Mouse (Mus musculus) neural tube, embryonic 11.5 days (tissue): ENCODE results near the gene Zfhx3. TPM values are rescaled to one million over a fixed set of nuclear protein-coding genes. Genes with fewer than 3 reads are reported as not detected.
A peak's percentile ranks its signal among the peaks of the same experiment; 100 is the strongest.

Experiments
- ATAC-seq: fragments of 200-750 bp; cut with Nextera tagmentation; 2 replicates; pipeline ENCODE4 v1.8.0; 2017; ENCODE audit warnings: moderate number of reproducible peaks, mild to moderate bottlenecking, moderate TSS enrichment, moderate library complexity; ENCODE audit not compliant: insufficient read depth, low FRiP score, low TSS enrichment
- DNase-seq: peaks from one replicate; pipeline ENCODE4 v3.0.0-alpha.2; 2015; ENCODE audit warnings: low spot score
- H3K27ac ChIP-seq: fragments of 300-500 bp; sonication (generic); 2 replicates; pipeline ENCODE4 v1.5.1; 2014; ENCODE audit warnings: low read depth, mild to moderate bottlenecking, low read length
- H3K27me3 ChIP-seq: fragments of 300-500 bp; sonication (generic); 2 replicates; pipeline ENCODE4 v1.6.1; 2014; ENCODE audit warnings: mild to moderate bottlenecking, low read length, mixed read lengths; ENCODE audit not compliant: control insufficient read depth, insufficient read depth
- H3K36me3 ChIP-seq: fragments of 300-500 bp; sonication (generic); 2 replicates; pipeline ENCODE4 v1.6.1; 2014; ENCODE audit warnings: mild to moderate bottlenecking, low read length, moderate library complexity, mixed read lengths; ENCODE audit not compliant: control insufficient read depth, insufficient read depth
- H3K4me1 ChIP-seq: fragments of 300-500 bp; sonication (generic); 2 replicates; pipeline ENCODE4 v1.6.1; 2014; ENCODE audit warnings: low read length, mixed read lengths; ENCODE audit not compliant: control insufficient read depth, insufficient read depth
- H3K4me2 ChIP-seq: fragments of 300-500 bp; sonication (generic); 2 replicates; pipeline ENCODE4 v1.6.1; 2014; ENCODE audit warnings: low read depth, mild to moderate bottlenecking, moderate library complexity
- H3K4me3 ChIP-seq: fragments of 300-500 bp; sonication (generic); 2 replicates; pipeline ENCODE4 v1.5.1; 2014; ENCODE audit warnings: low read depth, low read length
- H3K9ac ChIP-seq: fragments of 300-500 bp; sonication (generic); 2 replicates; pipeline ENCODE4 v1.6.1; 2014; ENCODE audit warnings: mild to moderate bottlenecking, low read length
- H3K9me3 ChIP-seq: fragments of 300-500 bp; sonication (generic); 2 replicates; pipeline ENCODE4 v1.6.1; 2016; ENCODE audit warnings: low read length; ENCODE audit not compliant: control insufficient read depth
- WGBS: fragments of 180-500 bp; shearing (Covaris S2); extraction: QIAGEN DNeasy Blood & Tissue Kit; methylation state at CpG from one replicate; pipeline ENCODE4 v1.1.7; 2014; 5-methylcytosine and 5-hydroxymethylcytosine counted together
- polyA plus RNA-seq: library from polyadenylated mRNA; unstranded; fragments of >200 nt; fragmentation: Nextera tagmentation; extraction: Ambion mirVana; gene quantifications from 2 replicates; pipeline ENCODE4 v1.2.1, GENCODE M21; 2014

Gene Zfhx3
- polyA plus RNA-seq, 1 experiment from 2014 or later, result 36.2 TPM

GRCm38 (mm10) chr8:108837788-108838187 is 895.3 kb downstream of the Zfhx3 start:
- Histone ChIP-seq H3K4me3 (no peak overlapping the region), H3K4me1 (peaks cover 11% of the 10 kb centered on the region; the same call in 1 of the 2 replicates), H3K9ac (no peak overlapping the region), H3K27ac (no peak overlapping the region), H3K27me3 (no peaks in the 10 kb centered on the region), H3K4me2 (no peak overlapping the region), H3K9me3 (no peaks in the 10 kb centered on the region), H3K36me3 (no peaks in the 10 kb centered on the region)
- ATAC-seq, result no peak
- 28% methylated on average over 10 of the region's 10 CpGs for WGBS
- DNase-seq, result no peak

DNA sequence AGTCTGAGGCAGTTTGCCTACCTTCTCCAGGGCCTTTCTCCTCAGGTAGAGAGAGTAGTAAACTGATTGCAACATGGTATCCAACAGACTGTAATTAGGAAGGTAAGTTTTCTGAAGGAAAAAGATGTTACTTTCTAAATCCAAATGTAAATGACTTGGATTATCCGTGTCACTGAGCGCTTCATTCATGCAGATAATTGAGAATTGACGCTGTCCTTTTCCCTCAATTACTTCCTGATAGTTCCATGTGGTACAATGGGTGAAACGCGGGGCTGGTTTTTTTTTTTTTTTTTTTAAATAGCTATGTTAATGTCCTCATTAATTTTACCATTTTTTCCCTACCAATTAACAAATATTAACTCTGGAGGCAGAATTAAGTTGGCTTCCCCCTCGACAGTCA is 896.3 kb downstream of the Zfhx3 start:
- H3K4me3 ChIP-seq, result no peak overlapping the region
- no peak overlapping the region for H3K27ac ChIP-seq
- H3K9me3 ChIP-seq, result no peaks in the 10 kb centered on the region
- DNase-seq (no peak), ATAC-seq (no peak)
- no peaks in the 10 kb centered on the region for H3K27me3 ChIP-seq
- peaks cover 11% of the 10 kb centered on the region; the same call in 1 of the 2 replicates for H3K4me1 ChIP-seq
- no peaks in the 10 kb centered on the region for H3K36me3 ChIP-seq
- WGBS, result 65% methylated on average over 6 of the region's 6 CpGs
- no peak overlapping the region for H3K9ac ChIP-seq
- no peak overlapping the region for H3K4me2 ChIP-seq

GRCm38 (mm10) chr8:108842307-108842706 is 899.9 kb downstream of the Zfhx3 start:
- no peaks in the 10 kb centered on the region for H3K9me3 ChIP-seq
- no peaks in the 10 kb centered on the region for H3K36me3 ChIP-seq
- 76% methylated on average over 4 of the region's 5 CpGs for WGBS
- H3K9ac ChIP-seq, result no peak overlapping the region
- H3K4me1 ChIP-seq, result peaks cover 8% of the 10 kb centered on the region; the same call in 1 of the 2 replicates
- ATAC-seq, result no peak
- no peaks in the 10 kb centered on the region for H3K27me3 ChIP-seq
- DNase-seq, result no peak
- H3K4me3 ChIP-seq, result no peak overlapping the region
- no peak overlapping the region for H3K4me2 ChIP-seq
- no peak overlapping the region for H3K27ac ChIP-seq

GRCm38 (mm10) chr8:108846174-108846573 is 903.7 kb downstream of the Zfhx3 start:
- WGBS, result 52% methylated on average over 6 of the region's 6 CpGs
- Histone ChIP-seq H3K9me3 (no peaks in the 10 kb centered on the region), H3K27ac (no peak overlapping the region), H3K27me3 (no peaks in the 10 kb centered on the region), H3K4me2 (no peak overlapping the region), H3K4me3 (no peak overlapping the region), H3K36me3 (no peaks in the 10 kb centered on the region; the same call in 1 of the 2 replicates), H3K4me1 (no peaks in the 10 kb centered on the region), H3K9ac (no peak overlapping the region)
- ATAC-seq (0 out of 2 replicates have a peak, but pooled peaks have one; percentile 31), DNase-seq (peak; percentile 39)

- Histone ChIP-seq H3K9me3 (no peaks in the 10 kb centered on the region), H3K9ac (no peak overlapping the region), H3K4me2 (no peak overlapping the region), H3K27me3 (no peaks in the 10 kb centered on the region), H3K4me1 (no peaks in the 10 kb centered on the region), H3K36me3 (no peaks in the 10 kb centered on the region; the same call in 1 of the 2 replicates), H3K27ac (no peak overlapping the region), H3K4me3 (no peak overlapping the region)
- WGBS, result 64% methylated on average over 11 of the region's 11 CpGs
- ATAC-seq, result no peak
- no peak for DNase-seq
Measured at GRCm38 (mm10) chr8:108846827-108847226, 904.4 kb downstream of the Zfhx3 start.

- Histone ChIP-seq H3K4me2 (no peak overlapping the region), H3K9me3 (no peaks in the 10 kb centered on the region), H3K4me1 (no peaks in the 10 kb centered on the region), H3K27ac (no peak overlapping the region), H3K9ac (no peak overlapping the region), H3K27me3 (no peaks in the 10 kb centered on the region), H3K36me3 (no peaks in the 10 kb centered on the region; the same call in 1 of the 2 replicates), H3K4me3 (no peak overlapping the region)
- no peak for DNase-seq
- WGBS, result 70% methylated on average over 2 of the region's 2 CpGs
- ATAC-seq, result no peak
Measured at GRCm38 (mm10) chr8:108847356-108847755, 904.9 kb downstream of the Zfhx3 start.

- no peak for ATAC-seq
- Histone ChIP-seq H3K27me3 (no peaks in the 10 kb centered on the region), H3K9me3 (no peaks in the 10 kb centered on the region), H3K4me1 (no peaks in the 10 kb centered on the region), H3K9ac (no peak overlapping the region), H3K4me3 (no peak overlapping the region), H3K36me3 (no peaks in the 10 kb centered on the region; the same call in 1 of the 2 replicates), H3K4me2 (no peak overlapping the region), H3K27ac (no peak overlapping the region)
- no peak for DNase-seq
- 91% methylated on average over 3 of the region's 3 CpGs for WGBS
Measured at GRCm38 (mm10) chr8:108848484-108848883, 906.0 kb downstream of the Zfhx3 start.

- Histone ChIP-seq H3K27me3 (no peaks in the 10 kb centered on the region), H3K4me2 (no peak overlapping the region), H3K4me1 (no peaks in the 10 kb centered on the region), H3K9ac (no peak overlapping the region), H3K36me3 (peaks cover 3% of the 10 kb centered on the region; the same call in 1 of the 2 replicates), H3K27ac (no peak overlapping the region), H3K9me3 (no peaks in the 10 kb centered on the region), H3K4me3 (no peak overlapping the region)
- ATAC-seq (no peak), DNase-seq (no peak)
- WGBS, result 90% methylated on average over 10 of the region's 10 CpGs
Measured at GRCm38 (mm10) chr8:108853028-108853427, 910.6 kb downstream of the Zfhx3 start.

- Histone ChIP-seq H3K27me3 (no peaks in the 10 kb centered on the region), H3K4me3 (no peak overlapping the region), H3K27ac (no peak overlapping the region), H3K36me3 (peaks cover 3% of the 10 kb centered on the region; the same call in 1 of the 2 replicates), H3K4me1 (no peaks in the 10 kb centered on the region), H3K9me3 (no peaks in the 10 kb centered on the region), H3K4me2 (no peak overlapping the region), H3K9ac (no peak overlapping the region)
- ATAC-seq (no peak), DNase-seq (no peak)
- WGBS, result 71% methylated on average over 12 of the region's 12 CpGs
Measured at GRCm38 (mm10) chr8:108854444-108855102, 912.1 kb downstream of the Zfhx3 start.
